Mouse (Mus musculus): ENCODE measurements around the gene Kremen2. TPM values are rescaled to one million over a fixed set of nuclear protein-coding genes. Genes with fewer than 3 reads are reported as not detected.
A peak's percentile ranks its signal among the peaks of the same experiment; 100 is the strongest.

The Kremen2 gene
- 0.02 TPM in 1 of 2 replicates, not detected in the other for polyA plus RNA-seq (2012)

DNA sequence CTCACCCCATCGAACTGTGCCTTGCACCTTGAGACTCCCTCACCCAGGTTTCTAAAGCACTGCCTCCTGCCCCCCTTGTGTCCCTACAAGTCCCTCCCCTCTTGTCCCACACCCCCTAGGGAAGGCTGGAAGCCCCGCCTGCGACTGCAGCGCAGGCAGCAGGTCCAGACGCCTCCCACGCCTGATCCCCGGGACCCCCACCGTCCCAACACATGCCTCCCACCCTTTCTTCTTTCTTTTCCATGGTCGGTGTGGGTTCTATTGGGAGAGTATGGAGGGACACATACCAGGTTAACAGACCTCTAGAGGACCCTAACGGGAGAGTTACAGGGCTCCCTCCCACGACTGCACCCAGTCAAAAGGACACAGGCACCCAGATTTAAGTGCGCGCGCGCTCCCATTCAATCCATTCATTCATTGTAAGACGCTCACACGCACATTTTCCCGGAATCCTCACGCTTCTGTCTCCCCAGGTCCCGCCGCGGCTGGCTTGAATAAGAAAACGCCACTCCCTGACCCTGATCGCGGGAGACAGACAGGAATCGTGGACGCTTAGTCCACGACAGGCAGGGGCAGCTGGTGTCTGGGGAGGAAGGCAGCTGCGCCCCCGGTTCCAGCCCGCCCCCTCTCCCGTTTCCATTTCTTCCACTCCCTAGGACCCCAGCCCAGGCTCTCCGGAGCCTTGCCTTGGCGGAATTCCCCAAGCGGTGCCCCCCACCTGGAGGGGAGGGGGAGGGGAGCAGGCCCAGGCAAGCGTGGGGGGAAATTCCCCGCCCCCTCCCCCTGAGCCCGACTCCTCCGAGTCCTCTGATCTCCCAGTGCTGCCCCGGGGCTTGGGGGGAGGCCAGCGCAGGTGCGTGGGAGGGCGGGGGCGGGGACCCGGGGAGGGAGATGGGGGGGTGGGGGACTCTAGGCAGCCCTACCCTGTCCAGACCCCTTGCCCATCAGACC is at the start of gene Kremen2:
Gene Kremen2, minus strand, starts transcription at position 533 of the 951 bp plus-strand sequence.
- H3K36me3 ChIP-seq (ENCODE audit: control insufficient read depth), result no peaks in the 10 kb centered on the region
- TF ChIP-seq TAL1 (IDR thresholded peaks at IDR 0.05; ENCODE audit: low read length) (no peak), GATA1 (IDR thresholded peaks at IDR 0.05; ENCODE audit: low read length) (no peak)
- peaks cover 82% of the 10 kb centered on the region for H3K27me3 ChIP-seq (ENCODE audit: control insufficient read depth)
- H3K9me3 ChIP-seq (ENCODE audit: control insufficient read depth, low read length), result peaks cover 21% of the 10 kb centered on the region; the same call in 1 of the 2 replicates
- H3K4me3 ChIP-seq (replicated peaks), result no peak within 1 kb of the TSS
- H3K4me1 ChIP-seq (ENCODE audit: control insufficient read depth), result peaks cover 29% of the 10 kb centered on the region

DNA sequence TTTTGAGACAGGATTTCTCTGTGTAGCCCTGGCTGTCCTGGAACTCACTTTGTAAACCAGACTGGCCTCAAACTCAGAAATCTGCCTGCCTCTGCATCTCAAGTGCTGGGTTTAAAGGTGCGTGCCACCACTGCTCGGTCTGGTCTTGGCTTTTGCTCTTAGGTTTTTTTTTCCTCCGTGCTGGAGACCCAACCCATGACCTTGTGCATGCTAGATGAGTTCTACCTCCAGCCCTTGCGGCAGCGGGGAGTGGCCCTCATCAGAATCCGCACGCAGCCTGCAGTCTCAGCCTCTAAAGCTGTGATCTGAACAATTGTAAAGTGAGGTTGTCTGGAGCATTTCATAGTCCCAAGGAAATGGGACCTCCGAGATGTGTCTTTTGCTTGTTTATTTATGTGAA is 49.7 kb upstream of the Kremen2 start:
- TF ChIP-seq TAL1 (IDR thresholded peaks at IDR 0.05; ENCODE audit: low read length) (no peak), GATA1 (IDR thresholded peaks at IDR 0.05; ENCODE audit: low read length) (no peak)
- Histone ChIP-seq H3K27me3 (ENCODE audit: control insufficient read depth) (peaks cover 8% of the 10 kb centered on the region), H3K4me1 (ENCODE audit: control insufficient read depth) (peaks cover 6% of the 10 kb centered on the region), H3K36me3 (ENCODE audit: control insufficient read depth) (no peaks in the 10 kb centered on the region), H3K4me3 (replicated peaks) (no peak overlapping the region), H3K9me3 (ENCODE audit: control insufficient read depth, low read length) (no peaks in the 10 kb centered on the region)

- H3K4me1 ChIP-seq (ENCODE audit: control insufficient read depth), result peaks cover 22% of the 10 kb centered on the region
- H3K27me3 ChIP-seq (ENCODE audit: control insufficient read depth), result peaks cover 20% of the 10 kb centered on the region
- TF ChIP-seq GATA1 (IDR thresholded peaks at IDR 0.05; ENCODE audit: low read length), result no peak
- no peak overlapping the region for H3K4me3 ChIP-seq (replicated peaks)
- no peaks in the 10 kb centered on the region for H3K36me3 ChIP-seq (ENCODE audit: control insufficient read depth)
- H3K9me3 ChIP-seq (ENCODE audit: control insufficient read depth, low read length), result no peaks in the 10 kb centered on the region
Measured at GRCm38 (mm10) chr17:23791079-23791357, 45.4 kb upstream of the Kremen2 start.

DNA sequence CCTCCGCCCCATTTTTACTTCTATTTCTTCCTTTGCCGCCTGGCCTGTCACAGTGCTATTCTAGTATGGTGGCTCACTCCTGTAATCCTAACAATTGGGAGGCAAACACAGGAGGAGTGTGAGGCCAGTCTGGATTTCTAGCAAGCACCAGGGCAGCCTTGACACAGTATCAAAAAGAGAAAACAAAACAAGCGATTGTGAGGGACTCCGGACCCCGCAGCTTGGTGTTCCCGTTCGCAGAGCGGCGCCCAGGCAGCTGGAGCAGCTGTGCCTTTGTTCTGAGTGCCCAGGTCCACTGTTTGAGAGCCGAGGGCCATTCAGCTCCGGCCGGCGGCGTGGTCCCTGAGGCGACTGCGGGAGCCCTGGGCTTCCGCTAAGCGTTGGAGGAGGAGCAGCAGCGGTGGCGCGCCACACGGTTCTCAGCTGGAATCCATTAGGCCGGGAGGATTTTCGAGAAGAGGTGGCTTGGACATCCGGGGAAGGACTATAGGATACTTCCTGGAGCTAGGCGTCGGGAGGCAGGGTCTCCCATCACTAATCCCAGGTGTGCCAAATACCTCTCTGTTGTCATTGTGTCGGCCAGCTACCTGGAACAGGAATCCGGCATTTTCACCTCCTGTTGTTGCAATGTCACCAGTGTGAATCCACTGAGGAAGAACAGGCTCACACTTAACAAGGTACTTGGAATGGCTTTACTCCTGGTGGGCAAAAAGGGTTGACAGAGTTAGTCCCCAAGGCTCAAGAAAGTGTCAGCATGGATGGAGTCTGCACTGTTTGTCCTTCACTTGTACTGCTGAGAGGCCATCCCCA is 44.8 kb upstream of the Kremen2 start, which contains the start of gene Srrm2:
Gene Srrm2, plus strand, starts transcription at position 264 of the 810 bp plus-strand sequence.
- Histone ChIP-seq H3K9me3 (ENCODE audit: control insufficient read depth, low read length) (no peaks in the 10 kb centered on the region), H3K4me1 (ENCODE audit: control insufficient read depth) (peaks cover 27% of the 10 kb centered on the region), H3K27me3 (ENCODE audit: control insufficient read depth) (peaks cover 25% of the 10 kb centered on the region), H3K4me3 (replicated peaks) (peak within 1 kb of the TSS; percentile 59), H3K36me3 (ENCODE audit: control insufficient read depth) (no peaks in the 10 kb centered on the region)
- no peak for TF ChIP-seq GATA1 (IDR thresholded peaks at IDR 0.05; ENCODE audit: low read length)
- no peak for TF ChIP-seq TAL1 (IDR thresholded peaks at IDR 0.05; ENCODE audit: low read length)

DNA sequence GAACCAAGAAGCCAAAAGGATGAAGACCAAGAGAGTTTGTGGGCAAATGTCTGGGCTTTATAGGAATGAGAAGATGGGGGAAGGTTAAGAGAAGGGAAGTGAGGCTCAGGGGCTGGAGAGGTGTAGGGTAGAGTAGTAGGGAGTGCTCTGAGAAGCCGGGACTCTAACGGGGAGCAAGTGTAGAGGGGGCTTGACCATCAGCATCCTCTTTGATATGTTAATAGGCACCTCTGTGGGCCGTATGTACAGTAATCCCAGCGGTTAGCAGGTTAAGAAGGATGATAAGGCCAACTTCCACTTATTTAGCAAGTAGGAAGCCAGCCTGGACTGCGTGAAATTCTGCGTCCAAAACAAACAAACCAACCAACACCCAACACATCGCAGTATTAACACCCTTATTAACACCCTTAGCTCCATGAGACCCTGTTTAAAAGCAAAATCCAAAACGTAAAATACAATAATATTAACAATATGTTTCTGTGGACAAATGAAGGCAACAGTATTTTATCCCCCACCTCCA is 44.2 kb upstream of the Kremen2 start:
- H3K9me3 ChIP-seq (ENCODE audit: control insufficient read depth, low read length), result no peaks in the 10 kb centered on the region
- H3K4me3 ChIP-seq (replicated peaks), result peak overlapping the region; percentile 59
- H3K36me3 ChIP-seq (ENCODE audit: control insufficient read depth), result no peaks in the 10 kb centered on the region
- H3K27me3 ChIP-seq (ENCODE audit: control insufficient read depth), result peaks cover 31% of the 10 kb centered on the region
- no peak for TF ChIP-seq TAL1 (IDR thresholded peaks at IDR 0.05; ENCODE audit: low read length)
- no peak for TF ChIP-seq GATA1 (IDR thresholded peaks at IDR 0.05; ENCODE audit: low read length)
- H3K4me1 ChIP-seq (ENCODE audit: control insufficient read depth), result peaks cover 30% of the 10 kb centered on the region

GRCm38 (mm10) chr17:23788973-23789372 is 43.3 kb upstream of the Kremen2 start:
- no peak for TF ChIP-seq GATA1 (IDR thresholded peaks at IDR 0.05; ENCODE audit: low read length)
- no peak for TF ChIP-seq TAL1 (IDR thresholded peaks at IDR 0.05; ENCODE audit: low read length)
- H3K9me3 ChIP-seq (ENCODE audit: control insufficient read depth, low read length), result no peaks in the 10 kb centered on the region
- H3K4me3 ChIP-seq (replicated peaks), result no peak overlapping the region
- no peaks in the 10 kb centered on the region for H3K36me3 ChIP-seq (ENCODE audit: control insufficient read depth)
- H3K4me1 ChIP-seq (ENCODE audit: control insufficient read depth), result peaks cover 30% of the 10 kb centered on the region
- H3K27me3 ChIP-seq (ENCODE audit: control insufficient read depth), result peaks cover 34% of the 10 kb centered on the region

DNA sequence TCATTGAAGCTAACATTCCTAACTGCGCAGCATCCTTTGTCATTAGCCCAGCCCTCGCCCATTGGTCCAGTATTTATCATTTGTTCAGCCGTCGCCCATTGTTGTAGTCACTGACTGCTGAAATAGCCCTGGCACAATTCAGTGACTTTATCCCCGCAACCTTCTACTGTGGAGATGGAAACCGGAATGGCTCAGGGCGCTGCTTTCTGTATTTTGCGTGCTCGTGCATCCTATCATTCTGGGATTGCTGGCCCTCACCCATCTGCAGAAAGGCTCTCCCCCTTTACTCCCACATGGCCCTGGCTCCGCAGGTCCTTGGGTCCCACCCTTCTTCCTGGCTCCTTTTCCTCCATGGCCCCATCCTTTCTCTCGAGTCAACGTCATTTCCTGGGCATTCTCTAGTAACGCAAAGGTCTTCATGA is 40.9 kb upstream of the Kremen2 start:
- Histone ChIP-seq H3K4me1 (ENCODE audit: control insufficient read depth) (peaks cover 30% of the 10 kb centered on the region), H3K27me3 (ENCODE audit: control insufficient read depth) (peaks cover 34% of the 10 kb centered on the region), H3K9me3 (ENCODE audit: control insufficient read depth, low read length) (no peaks in the 10 kb centered on the region), H3K4me3 (replicated peaks) (peak overlapping the region; percentile 60), H3K36me3 (ENCODE audit: control insufficient read depth) (no peaks in the 10 kb centered on the region)
- TF ChIP-seq TAL1 (IDR thresholded peaks at IDR 0.05; ENCODE audit: low read length) (no peak), GATA1 (IDR thresholded peaks at IDR 0.05; ENCODE audit: low read length) (no peak)

DNA sequence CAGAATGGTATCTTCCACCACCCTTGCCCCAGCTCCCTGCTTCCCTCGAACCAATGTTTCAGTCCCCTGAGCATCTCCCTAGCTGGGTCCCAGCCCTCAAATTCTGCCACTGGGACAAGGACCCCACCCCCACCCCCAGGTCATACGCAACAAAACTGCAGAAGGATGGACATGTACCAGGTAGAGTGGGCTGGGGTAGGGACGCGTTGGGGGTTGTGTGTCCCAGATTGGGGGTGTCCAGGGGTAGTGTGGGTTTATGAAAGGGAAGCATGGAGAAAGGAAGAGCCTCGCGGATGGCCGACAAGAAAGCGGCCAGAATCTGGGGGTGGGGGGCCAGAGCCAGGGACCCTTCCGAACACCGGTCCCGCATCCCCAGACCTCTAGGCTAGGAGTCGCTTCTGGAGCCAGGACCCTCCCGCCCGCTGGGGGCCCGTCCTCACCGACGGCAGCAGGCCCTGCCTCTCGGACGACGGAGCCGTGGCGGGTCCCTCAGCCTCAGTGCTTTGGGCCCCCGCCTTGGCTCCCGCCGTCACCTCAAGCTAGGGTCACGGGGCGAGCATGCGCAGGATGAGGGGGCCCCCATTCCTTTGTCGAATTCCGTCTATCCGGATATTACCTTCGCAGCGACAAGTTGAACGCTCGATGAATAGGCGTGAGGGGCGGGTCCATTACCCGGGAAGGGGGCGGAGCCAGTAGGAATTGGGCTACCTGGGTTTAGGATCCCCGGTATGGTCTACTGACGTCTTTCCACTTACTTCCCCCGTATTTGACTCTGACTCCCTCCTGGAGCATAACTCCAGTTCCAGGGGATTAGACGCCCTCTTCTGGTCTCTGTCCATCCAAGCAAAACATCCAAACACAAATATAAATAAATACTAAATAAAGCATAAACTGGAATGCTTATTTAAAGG is 40.2 kb upstream of the Kremen2 start, which contains the start of gene Flywch2:
Gene Flywch2, minus strand, starts transcription at position 521 of the 911 bp plus-strand sequence.
- peaks cover 29% of the 10 kb centered on the region for H3K4me1 ChIP-seq (ENCODE audit: control insufficient read depth)
- peaks cover 31% of the 10 kb centered on the region for H3K27me3 ChIP-seq (ENCODE audit: control insufficient read depth)
- no peaks in the 10 kb centered on the region for H3K36me3 ChIP-seq (ENCODE audit: control insufficient read depth)
- TF ChIP-seq TAL1 (IDR thresholded peaks at IDR 0.05; ENCODE audit: low read length) (no peak), GATA1 (IDR thresholded peaks at IDR 0.05; ENCODE audit: low read length) (no peak)
- H3K9me3 ChIP-seq (ENCODE audit: control insufficient read depth, low read length), result no peaks in the 10 kb centered on the region
- H3K4me3 ChIP-seq (replicated peaks), result peak within 1 kb of the TSS; percentile 60
